Mouse (Mus musculus): ENCODE measurements at regions not wholly inside any gene's neighbourhood (a gene's known extent, or its start where the extent isn't known, plus 50 kb on each side); places are given as distances from the start of the nearest gene placed in this dataset.

GRCm38 (mm10) chr8:32958331-32958730 is 470.2 kb upstream of the 5930422O12Rik start:
- Histone ChIP-seq H3K27ac (replicated peaks; ENCODE audit: low read depth, low read length) (no peak overlapping the region), H3K27me3 (replicated peaks; ENCODE audit: control insufficient read depth, insufficient read depth, low read length) (no peaks in the 10 kb centered on the region), H3K36me3 (ENCODE audit: control insufficient read depth, insufficient read depth, low read length) (no peaks in the 10 kb centered on the region), H3K9ac (ENCODE audit: low read depth, low read length) (no peak overlapping the region), H3K4me3 (ENCODE audit: low read depth, low read length) (no peak overlapping the region), H3K4me2 (ENCODE audit: low read depth, low read length) (no peak overlapping the region), H3K9me3 (ENCODE audit: control insufficient read depth, low read length) (0 out of 2 replicates have a peak, but pooled peaks cover 7% of the 10 kb centered on the region), H3K4me1 (ENCODE audit: control insufficient read depth, insufficient read depth, low read length) (no peaks in the 10 kb centered on the region)
- 70% methylated on average over 1 of the region's 1 CpGs for WGBS
- ATAC-seq (ENCODE audit: low read depth) (no peak), DNase-seq (ENCODE audit: low spot score) (no peak)

GRCm38 (mm10) chr8:32958855-32959254 is 469.7 kb upstream of the 5930422O12Rik start:
- H3K4me2 ChIP-seq (ENCODE audit: low read depth, low read length): no peak overlapping the region
- WGBS: 79% methylated on average over 4 of the region's 4 CpGs
- H3K9me3 ChIP-seq (ENCODE audit: control insufficient read depth, low read length): 0 out of 2 replicates have a peak, but pooled peaks cover 7% of the 10 kb centered on the region
- no peak overlapping the region for H3K27ac ChIP-seq (replicated peaks; ENCODE audit: low read depth, low read length)
- H3K36me3 ChIP-seq (ENCODE audit: control insufficient read depth, insufficient read depth, low read length): no peaks in the 10 kb centered on the region
- H3K4me1 ChIP-seq (ENCODE audit: control insufficient read depth, insufficient read depth, low read length): no peaks in the 10 kb centered on the region
- DNase-seq (ENCODE audit: low spot score): peak; percentile 48
- no peak overlapping the region for H3K9ac ChIP-seq (ENCODE audit: low read depth, low read length)
- no peak overlapping the region for H3K4me3 ChIP-seq (ENCODE audit: low read depth, low read length)
- H3K27me3 ChIP-seq (replicated peaks; ENCODE audit: control insufficient read depth, insufficient read depth, low read length): no peaks in the 10 kb centered on the region
- no peak for ATAC-seq (ENCODE audit: low read depth)

GRCm38 (mm10) chr8:32959326-32960064 is 469.0 kb upstream of the 5930422O12Rik start:
- Histone ChIP-seq H3K4me1 (ENCODE audit: control insufficient read depth, insufficient read depth, low read length) (no peaks in the 10 kb centered on the region), H3K9me3 (ENCODE audit: control insufficient read depth, low read length) (0 out of 2 replicates have a peak, but pooled peaks cover 7% of the 10 kb centered on the region), H3K4me3 (ENCODE audit: low read depth, low read length) (no peak overlapping the region), H3K27ac (replicated peaks; ENCODE audit: low read depth, low read length) (no peak overlapping the region), H3K4me2 (ENCODE audit: low read depth, low read length) (no peak overlapping the region), H3K9ac (ENCODE audit: low read depth, low read length) (no peak overlapping the region), H3K27me3 (replicated peaks; ENCODE audit: control insufficient read depth, insufficient read depth, low read length) (no peaks in the 10 kb centered on the region), H3K36me3 (ENCODE audit: control insufficient read depth, insufficient read depth, low read length) (no peaks in the 10 kb centered on the region)
- ATAC-seq (ENCODE audit: low read depth) (no peak), DNase-seq (ENCODE audit: low spot score) (peak; percentile 17)
- WGBS: 80% methylated on average over 12 of the region's 12 CpGs

- Histone ChIP-seq H3K27ac (replicated peaks; ENCODE audit: low read depth, low read length) (no peak overlapping the region), H3K36me3 (ENCODE audit: control insufficient read depth, insufficient read depth, low read length) (no peaks in the 10 kb centered on the region), H3K4me1 (ENCODE audit: control insufficient read depth, insufficient read depth, low read length) (no peaks in the 10 kb centered on the region; the same call in 1 of the 2 replicates), H3K4me2 (ENCODE audit: low read depth, low read length) (no peak overlapping the region), H3K27me3 (replicated peaks; ENCODE audit: control insufficient read depth, insufficient read depth, low read length) (no peaks in the 10 kb centered on the region), H3K9ac (ENCODE audit: low read depth, low read length) (no peak overlapping the region), H3K9me3 (ENCODE audit: control insufficient read depth, low read length) (no peaks in the 10 kb centered on the region), H3K4me3 (ENCODE audit: low read depth, low read length) (no peak overlapping the region)
- DNase-seq (ENCODE audit: low spot score): no peak
- 83% methylated on average over 3 of the region's 3 CpGs for WGBS
- no peak for ATAC-seq (ENCODE audit: low read depth)
Observed at GRCm38 (mm10) chr8:32990216-32990615, 438.3 kb upstream of the 5930422O12Rik start.

- DNase-seq (ENCODE audit: low spot score) (no peak), ATAC-seq (ENCODE audit: low read depth) (no peak)
- 54% methylated on average over 7 of the region's 7 CpGs for WGBS
- Histone ChIP-seq H3K4me1 (ENCODE audit: control insufficient read depth, insufficient read depth, low read length) (no peaks in the 10 kb centered on the region), H3K4me2 (ENCODE audit: low read depth, low read length) (no peak overlapping the region), H3K9me3 (ENCODE audit: control insufficient read depth, low read length) (no peaks in the 10 kb centered on the region), H3K27ac (replicated peaks; ENCODE audit: low read depth, low read length) (no peak overlapping the region), H3K36me3 (ENCODE audit: control insufficient read depth, insufficient read depth, low read length) (no peaks in the 10 kb centered on the region), H3K9ac (ENCODE audit: low read depth, low read length) (no peak overlapping the region), H3K4me3 (ENCODE audit: low read depth, low read length) (no peak overlapping the region), H3K27me3 (replicated peaks; ENCODE audit: control insufficient read depth, insufficient read depth, low read length) (no peaks in the 10 kb centered on the region)
Observed at GRCm38 (mm10) chr8:33003967-33004564, 424.4 kb upstream of the 5930422O12Rik start.

- DNase-seq (ENCODE audit: low spot score) (no peak), ATAC-seq (ENCODE audit: low read depth) (no peak)
- Histone ChIP-seq H3K36me3 (ENCODE audit: control insufficient read depth, insufficient read depth, low read length) (no peaks in the 10 kb centered on the region), H3K9me3 (ENCODE audit: control insufficient read depth, low read length) (no peaks in the 10 kb centered on the region), H3K4me1 (ENCODE audit: control insufficient read depth, insufficient read depth, low read length) (no peaks in the 10 kb centered on the region), H3K27ac (replicated peaks; ENCODE audit: low read depth, low read length) (no peak overlapping the region), H3K4me2 (ENCODE audit: low read depth, low read length) (no peak overlapping the region), H3K4me3 (ENCODE audit: low read depth, low read length) (no peak overlapping the region), H3K9ac (ENCODE audit: low read depth, low read length) (no peak overlapping the region), H3K27me3 (replicated peaks; ENCODE audit: control insufficient read depth, insufficient read depth, low read length) (no peaks in the 10 kb centered on the region)
- 36% methylated on average over 2 of the region's 2 CpGs for WGBS
Observed at GRCm38 (mm10) chr8:33004570-33004969, 423.9 kb upstream of the 5930422O12Rik start.

- no peak overlapping the region for H3K9ac ChIP-seq (ENCODE audit: low read depth, low read length)
- H3K9me3 ChIP-seq (ENCODE audit: control insufficient read depth, low read length): no peaks in the 10 kb centered on the region
- no peak overlapping the region for H3K4me2 ChIP-seq (ENCODE audit: low read depth, low read length)
- no peak for ATAC-seq (ENCODE audit: low read depth)
- no peaks in the 10 kb centered on the region for H3K4me1 ChIP-seq (ENCODE audit: control insufficient read depth, insufficient read depth, low read length)
- no peaks in the 10 kb centered on the region for H3K27me3 ChIP-seq (replicated peaks; ENCODE audit: control insufficient read depth, insufficient read depth, low read length)
- no peak overlapping the region for H3K4me3 ChIP-seq (ENCODE audit: low read depth, low read length)
- no peak for DNase-seq (ENCODE audit: low spot score)
- H3K27ac ChIP-seq (replicated peaks; ENCODE audit: low read depth, low read length): no peak overlapping the region
- no peaks in the 10 kb centered on the region for H3K36me3 ChIP-seq (ENCODE audit: control insufficient read depth, insufficient read depth, low read length)
Observed at GRCm38 (mm10) chr8:33010106-33010505, 418.4 kb upstream of the 5930422O12Rik start.

- no peaks in the 10 kb centered on the region for H3K4me1 ChIP-seq (ENCODE audit: control insufficient read depth, insufficient read depth, low read length)
- no peaks in the 10 kb centered on the region for H3K27me3 ChIP-seq (replicated peaks; ENCODE audit: control insufficient read depth, insufficient read depth, low read length)
- no peak overlapping the region for H3K27ac ChIP-seq (replicated peaks; ENCODE audit: low read depth, low read length)
- DNase-seq (ENCODE audit: low spot score) (no peak), ATAC-seq (ENCODE audit: low read depth) (no peak)
- H3K4me2 ChIP-seq (ENCODE audit: low read depth, low read length): no peak overlapping the region
- 74% methylated on average over 6 of the region's 6 CpGs for WGBS
- H3K9me3 ChIP-seq (ENCODE audit: control insufficient read depth, low read length): no peaks in the 10 kb centered on the region
- H3K4me3 ChIP-seq (ENCODE audit: low read depth, low read length): no peak overlapping the region
- no peaks in the 10 kb centered on the region for H3K36me3 ChIP-seq (ENCODE audit: control insufficient read depth, insufficient read depth, low read length)
- no peak overlapping the region for H3K9ac ChIP-seq (ENCODE audit: low read depth, low read length)
Observed at GRCm38 (mm10) chr8:33012784-33013183, 415.7 kb upstream of the 5930422O12Rik start.

- no peak overlapping the region for H3K4me2 ChIP-seq (ENCODE audit: low read depth, low read length)
- no peak for ATAC-seq (ENCODE audit: low read depth)
- no peak overlapping the region for H3K4me3 ChIP-seq (ENCODE audit: low read depth, low read length)
- DNase-seq (ENCODE audit: low spot score): no peak
- H3K27me3 ChIP-seq (replicated peaks; ENCODE audit: control insufficient read depth, insufficient read depth, low read length): no peaks in the 10 kb centered on the region
- WGBS: 71% methylated on average over 3 of the region's 3 CpGs
- no peaks in the 10 kb centered on the region for H3K36me3 ChIP-seq (ENCODE audit: control insufficient read depth, insufficient read depth, low read length)
- H3K9ac ChIP-seq (ENCODE audit: low read depth, low read length): no peak overlapping the region
- no peaks in the 10 kb centered on the region for H3K4me1 ChIP-seq (ENCODE audit: control insufficient read depth, insufficient read depth, low read length)
- H3K9me3 ChIP-seq (ENCODE audit: control insufficient read depth, low read length): no peaks in the 10 kb centered on the region
- no peak overlapping the region for H3K27ac ChIP-seq (replicated peaks; ENCODE audit: low read depth, low read length)
Observed at GRCm38 (mm10) chr8:33015861-33016260, 412.6 kb upstream of the 5930422O12Rik start.

All from embryonic facial prominence, embryonic 14.5 days (tissue).